Mouse (Mus musculus) lung, adult 2 months (tissue): Measurements from ENCODE around the gene Slc12a1.

ENCODE experiments used
- CTCF ChIP-seq: fragments of 200-500 bp; IDR thresholded peaks from 2 replicates; pipeline ENCODE4 v1.5.1; 2011; ENCODE audit warnings: mild to moderate bottlenecking, low read length, control low read depth; ENCODE audit not compliant: insufficient read depth
- POLR2A ChIP-seq: fragments of 200-500 bp; IDR thresholded peaks from 2 replicates; pipeline ENCODE4 v1.6.1; 2011; ENCODE audit warnings: low read depth, mild to moderate bottlenecking, control low read depth, low read length, borderline replicate concordance; ENCODE audit errors: extremely low read depth

DNA sequence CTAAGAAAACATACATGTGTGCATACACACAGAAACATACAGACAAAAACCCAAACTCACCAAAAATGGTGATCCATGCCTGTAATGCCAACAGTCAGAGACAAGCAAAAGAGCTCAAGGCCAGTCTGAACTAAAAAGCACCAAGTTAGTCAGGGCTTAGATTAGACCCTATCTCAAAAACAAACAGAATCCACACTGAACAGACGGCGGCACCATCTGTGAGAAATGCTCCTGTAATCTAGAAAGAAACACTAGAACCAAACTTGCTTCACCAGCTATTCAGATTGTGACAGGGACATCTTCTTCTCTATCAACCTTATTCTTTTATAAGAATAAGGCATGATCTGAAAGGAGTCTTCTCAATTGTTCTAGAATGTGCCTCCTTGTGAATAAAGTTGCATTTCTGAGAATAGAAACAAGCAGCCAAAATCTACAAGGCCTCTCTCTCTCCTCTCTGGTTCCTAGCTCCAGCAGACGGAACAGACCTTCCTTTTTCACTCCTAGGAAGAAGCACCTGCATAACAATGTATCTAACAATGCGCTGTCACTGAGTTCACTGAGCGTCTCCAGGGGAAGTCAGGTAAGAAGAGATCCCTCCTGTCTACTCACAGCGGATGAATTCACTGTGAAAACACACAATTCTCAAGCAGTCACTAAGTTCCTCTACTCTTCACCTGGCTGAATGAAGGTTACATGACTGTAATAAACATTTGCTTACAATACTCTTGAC is 32.8 kb upstream of the Slc12a1 start:
- TF ChIP-seq POLR2A (no peak), CTCF (no peak)
